Mouse (Mus musculus): ENCODE data around the gene Cldn34b2. TPM values are rescaled to one million over a fixed set of nuclear protein-coding genes. Genes with fewer than 3 reads are reported as not detected.

Gene Cldn34b2
- not detected for polyA plus RNA-seq (2017; shearing (Covaris generic))

DNA sequence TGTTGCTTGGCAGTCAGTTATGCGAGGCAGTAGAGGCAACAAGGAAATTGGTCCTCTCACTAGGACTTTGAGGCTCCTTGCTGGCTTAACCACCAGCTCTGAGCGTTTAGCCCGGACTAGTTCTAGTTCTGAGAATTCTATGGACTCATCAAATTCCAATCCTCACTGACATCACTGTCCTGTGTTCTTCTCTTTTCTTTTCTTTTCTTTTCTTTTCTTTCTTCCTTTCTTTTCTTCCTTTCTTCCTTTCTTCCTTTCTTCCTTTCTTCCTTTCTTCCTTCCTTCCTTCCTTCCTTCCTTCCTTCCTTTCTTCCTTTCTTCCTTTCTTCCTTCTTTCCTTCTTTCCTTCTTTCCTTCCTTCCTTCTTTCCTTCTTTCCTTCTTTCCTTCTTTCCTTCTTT, at the start of gene Cldn34b2:
Cldn34b2 (minus strand) TSS at position 101 of the 400 bp plus-strand sequence.

DNA sequence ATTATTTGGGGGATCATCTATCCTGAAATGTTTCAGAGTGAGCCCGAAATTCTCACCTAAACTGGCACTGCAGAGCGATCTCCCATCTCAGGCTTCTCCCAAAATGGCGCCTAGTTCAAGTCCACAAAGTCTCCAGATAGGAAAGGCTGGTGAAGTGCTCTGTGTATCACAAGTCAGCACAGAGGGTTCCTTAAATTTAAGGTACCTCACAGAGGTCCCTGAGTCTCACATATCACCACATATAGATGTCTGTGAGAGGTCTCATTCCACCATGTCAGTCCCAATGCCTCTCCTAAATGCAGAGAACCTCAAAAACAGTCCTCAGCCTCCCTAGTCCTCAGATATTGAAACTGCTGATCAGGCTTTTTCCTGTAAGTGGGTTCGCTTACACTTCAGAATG, 34.6 kb downstream of the Cldn34b2 start, which contains the start of gene Magea2:
Magea2 (minus strand) TSS at position 101 of the 400 bp plus-strand sequence.

DNA sequence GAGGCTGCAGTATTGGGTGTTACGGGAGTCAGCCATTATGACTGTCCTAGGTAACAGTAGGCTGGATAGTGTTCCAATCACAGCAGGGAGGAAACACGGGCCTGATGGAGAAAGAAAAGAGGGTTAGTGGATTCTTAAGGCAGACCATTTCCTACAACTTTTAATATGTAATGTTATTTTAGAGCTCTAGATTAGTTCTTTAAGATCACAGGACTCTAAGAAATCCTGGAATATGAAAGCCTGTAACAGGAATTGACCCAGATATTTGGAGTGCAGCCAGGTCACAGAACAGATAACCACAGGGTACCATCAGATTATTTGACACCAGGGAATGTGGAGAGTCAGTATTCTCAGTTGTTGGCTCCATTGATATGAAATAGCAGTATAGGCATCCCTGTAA, 38.5 kb downstream of the Cldn34b2 start, which contains the start of gene Magea1:
Magea1 (minus strand) TSS at position 101 of the 400 bp plus-strand sequence.

Other genes starting within 250 kb of the Cldn34b2 start
- not detected for gene Cldn34b1, start 238.1 kb downstream of the Cldn34b2 start, polyA plus RNA-seq (2017; shearing (Covaris generic))
- not detected for gene Magea6, start 192.4 kb downstream of the Cldn34b2 start, polyA plus RNA-seq (2017; shearing (Covaris generic))
- not detected for gene Magea3, start 178.9 kb downstream of the Cldn34b2 start, polyA plus RNA-seq (2017; shearing (Covaris generic))
- gene Magea8, start 132.6 kb downstream of the Cldn34b2 start, polyA plus RNA-seq (2017; shearing (Covaris generic)), result not detected
- gene Magea5, start 65.3 kb downstream of the Cldn34b2 start, polyA plus RNA-seq (2017; shearing (Covaris generic)), result not detected
- gene Magea1, start 38.6 kb downstream of the Cldn34b2 start, polyA plus RNA-seq (2017; shearing (Covaris generic)), result not detected
- gene Magea2, start 34.7 kb downstream of the Cldn34b2 start, polyA plus RNA-seq (2017; shearing (Covaris generic)), result not detected
- gene Sat1, start 88.0 kb upstream of the Cldn34b2 start, polyA plus RNA-seq (2017; shearing (Covaris generic)), result 285 TPM
- gene Acot9, start 134.0 kb upstream of the Cldn34b2 start, polyA plus RNA-seq (2017; shearing (Covaris generic)), result 49.4 TPM
- gene Prdx4, start 212.3 kb upstream of the Cldn34b2 start, polyA plus RNA-seq (2017; shearing (Covaris generic)), result 23.1 TPM